Comparison of ENCODE assay signal across 14 mouse cellular contexts in genomic region chr13:83020829-83021228, GRCm38 (mm10).
A peak's percentile ranks its signal among the peaks of the same experiment; 100 is the strongest.
DNase-seq lines count a peak whose midpoint lies in the region; ATAC-seq and TF ChIP-seq lines count a peak whose summit lies in the region.
"Had no signal": no experiment of that assay in that cellular context is flagged by ENCODE, and none has a peak within 500 bp of the region (broad histone marks: within the 10 kb centered on the region; RNA-seq: fewer than 3 reads in every experiment).

No protein-coding gene starts in this region.

- TF ChIP-seq POLR2A in CH12.LX (IDR thresholded peaks at IDR 0.05; ENCODE audit: low read depth, low read length), result no peak

- intact Hi-C loops in left cerebral cortex, postnatal 4 days (cut with DNase I), result no loop called here

- H3K9me3 ChIP-seq in CH12.LX (replicated peaks; ENCODE audit: low read length), result no peaks in the 10 kb centered on the region
- H3K9me3 ChIP-seq: embryonic facial prominence, embryonic 10.5 days; heart, embryonic 13.5 days had no signal

- no peak for TF ChIP-seq RAD21 in CH12.LX (IDR thresholded peaks at IDR 0.05; ENCODE audit: low read depth, low read length)

- peak; percentile 77 for ATAC-seq in megakaryocyte-erythroid progenitor cell, adult 5-6 weeks (replicated peaks; ENCODE audit: low FRiP score, low TSS enrichment, poor library complexity, severe bottlenecking)
- no peak for ATAC-seq in frontal cortex, adult (ENCODE audit: low TSS enrichment)
- ATAC-seq: midbrain, embryonic 16.5 days had no signal

- H3K9ac ChIP-seq in CH12.LX (ENCODE audit: insufficient read depth, low read depth), result no peak overlapping the region
- H3K9ac ChIP-seq: heart, embryonic 13.5 days; liver, embryonic 14.5 days had no signal

- no peak overlapping the region for H3K4me2 ChIP-seq in CH12.LX (ENCODE audit: insufficient read depth, low read depth, poor library complexity, severe bottlenecking)
- H3K4me2 ChIP-seq: heart, embryonic 13.5 days had no signal

- H3K79me2 ChIP-seq in CH12.LX (replicated peaks; ENCODE audit: control insufficient read depth, extremely low read depth, insufficient read depth, poor library complexity, severe bottlenecking), result no peaks in the 10 kb centered on the region

- peak; percentile 11 for DNase-seq in kidney, adult 11 months
- DNase-seq in kidney, postnatal 10 days, result no peak
- DNase-seq in CH12.LX (ENCODE audit: extremely low read depth), result peak; percentile 7
- DNase-seq in forelimb bud, embryonic 11.5 days (ENCODE audit: low read depth, low spot score), result peak; percentile 40
- no peak for DNase-seq in thymus, postnatal 36 days
- no peak for DNase-seq in left cerebral cortex, postnatal 4 days
- DNase-seq: cerebellum, adult 11 months had no signal

- no peak overlapping the region for H3K4me3 ChIP-seq in CH12.LX (replicated peaks in 1 of 3; ENCODE audit: low read depth in 2 of 3, low read length in 2 of 3, poor library complexity in 1 of 3)
- H3K4me3 ChIP-seq: embryonic facial prominence, embryonic 10.5 days; heart, embryonic 13.5 days had no signal

- no peaks in the 10 kb centered on the region for H3K36me3 ChIP-seq in CH12.LX (replicated peaks in 1 of 2; ENCODE audit: control insufficient read depth in 1 of 2, insufficient read depth in 1 of 2, low read length in 1 of 2)
- H3K36me3 ChIP-seq: embryonic facial prominence, embryonic 10.5 days; heart, embryonic 13.5 days had no signal

- in situ Hi-C loops in CH12.LX (cut with MboI; ENCODE audit: low pct_ligation_motif_present, low pct_unique_long_range_greater_than_20kb, low sequenced_read_pairs), result no loop called here

- dilution Hi-C loops in CH12.LX (cut with MboI; ENCODE audit: extremely low pct_ligation_motif_present, extremely low pct_unique_long_range_greater_than_20kb, low sequenced_read_pairs), result no loop called here

- TF ChIP-seq EP300 in CH12.LX (IDR thresholded peaks at IDR 0.05; ENCODE audit: low read length), result no peak

- no peaks in the 10 kb centered on the region for H3K27me3 ChIP-seq in CH12.LX (replicated peaks)
- H3K27me3 ChIP-seq: heart, embryonic 13.5 days had no signal

- H3K27ac ChIP-seq in CH12.LX (ENCODE audit: insufficient read depth, low read depth), result no peak overlapping the region
- H3K27ac ChIP-seq: embryonic facial prominence, embryonic 10.5 days; heart, embryonic 13.5 days; liver, embryonic 14.5 days; stomach, postnatal 0 days had no signal

- no peaks in the 10 kb centered on the region for H3K4me1 ChIP-seq in CH12.LX (ENCODE audit: control insufficient read depth in 1 of 2, insufficient read depth in 2 of 2)
- H3K4me1 ChIP-seq: heart, embryonic 13.5 days had no signal

- no peak for TF ChIP-seq CTCF in CH12.LX (conservative IDR thresholded peaks at IDR 0.05 in 1 of 2, IDR thresholded peaks at IDR 0.05 in 1 of 2; ENCODE audit: low read depth in 2 of 2, low read length in 2 of 2)

TF ChIP-seq in CH12.LX, 34 proteins besides CTCF, POLR2A, EP300 and RAD21:
- TF ChIP-seq NRF1 (IDR thresholded peaks at IDR 0.05; ENCODE audit: low read depth, low read length) (no peak), MAX (IDR thresholded peaks at IDR 0.05; ENCODE audit: low read length) (no peak), BHLHE40 (IDR thresholded peaks at IDR 0.05; ENCODE audit: low read depth, low read length) (peak; percentile 37; the same call in 1 of the 2 replicates)
TF ChIP-seq in CH12.LX: peak in this region for 1.

Comparison
In these comparisons a context has a peak if more than half of its experiments do, and no peak if none do; other contexts are left out.
1. DNase-seq: peak in kidney, adult 11 months (single experiment), CH12.LX (single experiment) and forelimb bud, embryonic 11.5 days (single experiment); none in kidney, postnatal 10 days (single experiment), thymus, postnatal 36 days (0 of 2) and left cerebral cortex, postnatal 4 days (single experiment).